Mouse (Mus musculus) intestine, embryonic 14.5 days (tissue): ENCODE measurements around the gene Hace1. TPM values are rescaled to one million over a fixed set of nuclear protein-coding genes. Genes with fewer than 3 reads are reported as not detected.

Source experiments
- ATAC-seq: fragments of 200-750 bp; cut with Nextera tagmentation; replicated peaks from 2 replicates; pipeline ENCODE4 v1.8.0; 2017; ENCODE audit warnings: low read depth, moderate number of reproducible peaks, moderate TSS enrichment, moderate library complexity; ENCODE audit not compliant: low FRiP score, low TSS enrichment
- DNase-seq: peaks from one replicate; pipeline ENCODE4 v3.0.0-alpha.2; 2018; ENCODE audit warnings: low spot score
- H3K27ac ChIP-seq: fragments of 300-500 bp; sonication (generic); 2 replicates; pipeline ENCODE4 v1.5.1; 2014; ENCODE audit warnings: low read depth, mild to moderate bottlenecking, control low read depth
- H3K27me3 ChIP-seq: fragments of 300-500 bp; sonication (generic); replicated peaks from 2 replicates; pipeline ENCODE4 v1.6.1; 2014; ENCODE audit warnings: low read length, control low read depth; ENCODE audit not compliant: control insufficient read depth, insufficient read depth
- H3K36me3 ChIP-seq: fragments of 300-500 bp; sonication (generic); 2 replicates; pipeline ENCODE4 v1.6.1; 2014; ENCODE audit warnings: low read length, control low read depth; ENCODE audit not compliant: control insufficient read depth, insufficient read depth
- H3K4me1 ChIP-seq: fragments of 300-500 bp; sonication (generic); replicated peaks from 2 replicates; pipeline ENCODE4 v1.6.1; 2014; ENCODE audit warnings: low read length, control low read depth, mixed read lengths; ENCODE audit not compliant: control insufficient read depth, insufficient read depth
- H3K4me2 ChIP-seq: fragments of 300-500 bp; sonication (generic); 2 replicates; pipeline ENCODE4 v1.6.1; 2014; ENCODE audit warnings: low read length
- H3K4me3 ChIP-seq: fragments of 300-500 bp; sonication (generic); 2 replicates; pipeline ENCODE4 v1.5.1; 2014; ENCODE audit warnings: low read depth, low read length, control low read depth, mixed read lengths
- H3K9ac ChIP-seq: fragments of 300-500 bp; sonication (generic); 2 replicates; pipeline ENCODE4 v1.6.1; 2014; ENCODE audit warnings: mild to moderate bottlenecking, low read length
- H3K9me3 ChIP-seq: fragments of 300-500 bp; sonication (generic); 2 replicates; pipeline ENCODE4 v1.6.1; 2016; ENCODE audit warnings: low read length, control low read depth; ENCODE audit not compliant: control insufficient read depth
- WGBS: fragments of 180-500 bp; shearing (Covaris S2); extraction: QIAGEN DNeasy Blood & Tissue Kit; methylation state at CpG from one replicate; pipeline ENCODE4 v1.1.7; 2014; 5-methylcytosine and 5-hydroxymethylcytosine counted together
- microRNA-seq: library from miRNA; unstranded; fragments of <30 nt; microRNA quantifications from one replicate; pipeline ENCODE4, GENCODE M21; 2016
- polyA plus RNA-seq: library from polyadenylated mRNA; unstranded; fragments of >200 nt; fragmentation: Nextera tagmentation; extraction: Ambion mirVana; gene quantifications from 2 replicates; pipeline ENCODE4 v1.2.1, GENCODE M21; 2014

Hace1 gene
- polyA plus RNA-seq, 1 experiment from 2014 or later: 13.5 TPM

DNA sequence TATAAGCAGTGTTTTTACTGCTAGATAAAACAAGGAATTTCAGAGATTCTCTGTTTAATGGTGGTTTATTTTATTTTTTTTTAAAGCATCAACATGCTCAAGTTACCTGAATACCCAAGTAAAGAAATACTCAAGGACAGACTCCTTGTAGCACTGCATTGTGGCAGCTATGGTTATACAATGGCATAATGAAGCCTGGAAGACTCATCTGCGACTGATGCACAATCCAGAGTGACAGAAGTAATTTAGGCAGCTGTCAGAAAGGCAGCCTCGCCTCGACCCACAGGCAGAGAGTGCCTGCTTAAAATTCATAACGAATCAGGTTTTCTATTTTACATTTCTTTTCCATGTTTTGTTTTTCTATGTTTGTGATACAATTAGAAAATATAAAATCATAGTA, 133.7 kb downstream of the Hace1 start:
- H3K9me3 ChIP-seq: no peaks in the 10 kb centered on the region
- 68% methylated on average over 4 of the region's 4 CpGs for WGBS
- H3K4me2 ChIP-seq: no peak overlapping the region
- no peak overlapping the region for H3K27ac ChIP-seq
- no peak overlapping the region for H3K9ac ChIP-seq
- H3K36me3 ChIP-seq: no peaks in the 10 kb centered on the region
- no peak for ATAC-seq
- no peak for DNase-seq
- no peaks in the 10 kb centered on the region for H3K4me1 ChIP-seq
- no peaks in the 10 kb centered on the region for H3K27me3 ChIP-seq
- H3K4me3 ChIP-seq: no peak overlapping the region

Small RNA genes within 50 kb of the gene (microRNA-seq; reads per million reads assigned to microRNA genes)
- gene Gm27731: not detected

Other genes starting within 250 kb of the Hace1 start
- 5.9 and 7.1 TPM in 2 replicates for gene Bves, start 242.1 kb upstream of the Hace1 start, polyA plus RNA-seq
- 1.4 and 2.1 TPM in 2 replicates for gene Lin28b, start 91.4 kb upstream of the Hace1 start, polyA plus RNA-seq